Mouse (Mus musculus): ENCODE data around the gene Nefh. TPM values are rescaled to one million over a fixed set of nuclear protein-coding genes. Genes with fewer than 3 reads are reported as not detected.

Nefh gene
- polyA plus RNA-seq, 1 experiment from 2014 or later, result 0.06 TPM

- Histone ChIP-seq H3K27ac (ENCODE audit: low read length) (0 out of 2 replicates have a peak overlapping the region, but pooled peaks have one; percentile 38), H3K4me1 (ENCODE audit: insufficient read depth, low read depth, low read length) (no peaks in the 10 kb centered on the region; the same call in 1 of the 2 replicates), H3K36me3 (ENCODE audit: insufficient read depth, low read length) (no peaks in the 10 kb centered on the region), H3K4me3 (ENCODE audit: low read depth, low read length) (no peak overlapping the region), H3K9me3 (ENCODE audit: low read length) (no peaks in the 10 kb centered on the region), H3K4me2 (replicated peaks; ENCODE audit: low read depth, low read length) (no peak overlapping the region), H3K9ac (replicated peaks; ENCODE audit: low read depth) (no peak overlapping the region), H3K27me3 (replicated peaks; ENCODE audit: insufficient read depth, low read length) (no peaks in the 10 kb centered on the region)
- DNase-seq (ENCODE audit: low spot score) (peak; percentile 54), ATAC-seq (peak; percentile 84)
- TF ChIP-seq EP300 (IDR thresholded peaks at IDR 0.05) (peak; percentile 33; the same call in 1 of the 2 replicates), CTCF (IDR thresholded peaks at IDR 0.05) (no peak)
- 37% methylated on average over 11 of the region's 11 CpGs for WGBS
Measured at GRCm38 (mm10) chr11:4974376-4975122, 26.7 kb upstream of the Nefh start.

GRCm38 (mm10) chr11:4973871-4974256 is 26.0 kb upstream of the Nefh start:
- Histone ChIP-seq H3K9me3 (ENCODE audit: low read length) (no peaks in the 10 kb centered on the region), H3K27ac (ENCODE audit: low read length) (no peak overlapping the region), H3K4me3 (ENCODE audit: low read depth, low read length) (no peak overlapping the region), H3K4me1 (ENCODE audit: insufficient read depth, low read depth, low read length) (no peaks in the 10 kb centered on the region; the same call in 1 of the 2 replicates), H3K4me2 (replicated peaks; ENCODE audit: low read depth, low read length) (no peak overlapping the region), H3K9ac (replicated peaks; ENCODE audit: low read depth) (no peak overlapping the region), H3K27me3 (replicated peaks; ENCODE audit: insufficient read depth, low read length) (no peaks in the 10 kb centered on the region), H3K36me3 (ENCODE audit: insufficient read depth, low read length) (no peaks in the 10 kb centered on the region)
- 61% methylated on average over 2 of the region's 2 CpGs for WGBS
- no peak for DNase-seq (ENCODE audit: low spot score)
- ATAC-seq, result no peak
- TF ChIP-seq EP300 (IDR thresholded peaks at IDR 0.05), result no peak
- no peak for TF ChIP-seq CTCF (IDR thresholded peaks at IDR 0.05)

GRCm38 (mm10) chr11:4972967-4973870 is 25.4 kb upstream of the Nefh start:
- H3K27ac ChIP-seq (ENCODE audit: low read length), result no peak overlapping the region
- H3K4me1 ChIP-seq (ENCODE audit: insufficient read depth, low read depth, low read length), result no peaks in the 10 kb centered on the region; the same call in 1 of the 2 replicates
- no peaks in the 10 kb centered on the region for H3K36me3 ChIP-seq (ENCODE audit: insufficient read depth, low read length)
- no peaks in the 10 kb centered on the region for H3K9me3 ChIP-seq (ENCODE audit: low read length)
- TF ChIP-seq CTCF (IDR thresholded peaks at IDR 0.05) (peak; percentile 90), EP300 (IDR thresholded peaks at IDR 0.05) (no peak)
- ATAC-seq (peak; percentile 45), DNase-seq (ENCODE audit: low spot score) (peak; percentile 81)
- H3K27me3 ChIP-seq (replicated peaks; ENCODE audit: insufficient read depth, low read length), result no peaks in the 10 kb centered on the region
- 56% methylated on average over 13 of the region's 13 CpGs for WGBS
- no peak overlapping the region for H3K4me3 ChIP-seq (ENCODE audit: low read depth, low read length)
- no peak overlapping the region for H3K9ac ChIP-seq (replicated peaks; ENCODE audit: low read depth)
- no peak overlapping the region for H3K4me2 ChIP-seq (replicated peaks; ENCODE audit: low read depth, low read length)

- no peak for ATAC-seq
- Histone ChIP-seq H3K9me3 (ENCODE audit: low read length) (no peaks in the 10 kb centered on the region), H3K27ac (ENCODE audit: low read length) (no peak overlapping the region), H3K4me3 (ENCODE audit: low read depth, low read length) (no peak overlapping the region), H3K4me1 (ENCODE audit: insufficient read depth, low read depth, low read length) (no peaks in the 10 kb centered on the region; the same call in 1 of the 2 replicates), H3K4me2 (replicated peaks; ENCODE audit: low read depth, low read length) (no peak overlapping the region), H3K9ac (replicated peaks; ENCODE audit: low read depth) (no peak overlapping the region), H3K27me3 (replicated peaks; ENCODE audit: insufficient read depth, low read length) (no peaks in the 10 kb centered on the region), H3K36me3 (ENCODE audit: insufficient read depth, low read length) (no peaks in the 10 kb centered on the region)
- WGBS, result 65% methylated on average over 10 of the region's 10 CpGs
- TF ChIP-seq EP300 (IDR thresholded peaks at IDR 0.05) (no peak), CTCF (IDR thresholded peaks at IDR 0.05) (no peak)
- no peak for DNase-seq (ENCODE audit: low spot score)
Measured at GRCm38 (mm10) chr11:4968376-4968775, 20.5 kb upstream of the Nefh start.

- H3K27ac ChIP-seq (ENCODE audit: low read length), result no peak overlapping the region
- 37% methylated on average over 2 of the region's 2 CpGs for WGBS
- no peak overlapping the region for H3K4me2 ChIP-seq (replicated peaks; ENCODE audit: low read depth, low read length)
- TF ChIP-seq CTCF (IDR thresholded peaks at IDR 0.05) (no peak), EP300 (IDR thresholded peaks at IDR 0.05) (no peak)
- H3K4me3 ChIP-seq (ENCODE audit: low read depth, low read length), result no peak overlapping the region
- DNase-seq (ENCODE audit: low spot score), result no peak
- H3K9me3 ChIP-seq (ENCODE audit: low read length), result no peaks in the 10 kb centered on the region
- H3K9ac ChIP-seq (replicated peaks; ENCODE audit: low read depth), result no peak overlapping the region
- no peaks in the 10 kb centered on the region for H3K27me3 ChIP-seq (replicated peaks; ENCODE audit: insufficient read depth, low read length)
- H3K36me3 ChIP-seq (ENCODE audit: insufficient read depth, low read length), result no peaks in the 10 kb centered on the region
- no peaks in the 10 kb centered on the region for H3K4me1 ChIP-seq (ENCODE audit: insufficient read depth, low read depth, low read length)
- ATAC-seq, result no peak
Measured at GRCm38 (mm10) chr11:4967549-4967948, 19.7 kb upstream of the Nefh start.

- TF ChIP-seq EP300 (IDR thresholded peaks at IDR 0.05) (no peak), CTCF (IDR thresholded peaks at IDR 0.05) (no peak)
- Histone ChIP-seq H3K4me1 (ENCODE audit: insufficient read depth, low read depth, low read length) (no peaks in the 10 kb centered on the region), H3K4me2 (replicated peaks; ENCODE audit: low read depth, low read length) (no peak overlapping the region), H3K36me3 (ENCODE audit: insufficient read depth, low read length) (no peaks in the 10 kb centered on the region), H3K27ac (ENCODE audit: low read length) (no peak overlapping the region), H3K9ac (replicated peaks; ENCODE audit: low read depth) (no peak overlapping the region), H3K9me3 (ENCODE audit: low read length) (no peaks in the 10 kb centered on the region), H3K4me3 (ENCODE audit: low read depth, low read length) (no peak overlapping the region), H3K27me3 (replicated peaks; ENCODE audit: insufficient read depth, low read length) (no peaks in the 10 kb centered on the region)
- WGBS, result 65% methylated on average over 5 of the region's 5 CpGs
- ATAC-seq, result no peak
- no peak for DNase-seq (ENCODE audit: low spot score)
Measured at GRCm38 (mm10) chr11:4966888-4967287, 19.0 kb upstream of the Nefh start.
